Mouse (Mus musculus) heart, adult 2 months (tissue): ENCODE results near the gene Rasl12. TPM values are rescaled to one million over a fixed set of nuclear protein-coding genes. Genes with fewer than 3 reads are reported as not detected.

Experiments
- DNase-seq, 2 experiments: peaks; one replicate each; pipeline ENCODE4 v3.0.0; 2021
- H3K27ac ChIP-seq: fragments of 200-600 bp; 2 replicates; pipeline ENCODE4 v1.8.1; 2022
- H3K27me3 ChIP-seq: fragments of 200-500 bp; 2 replicates; pipeline ENCODE4 v1.6.1; 2012; ENCODE audit warnings: mild to moderate bottlenecking, low read length, inconsistent platforms, mixed read lengths; ENCODE audit not compliant: control insufficient read depth, insufficient read depth
- H3K36me3 ChIP-seq: fragments of 200-500 bp; 2 replicates; pipeline ENCODE4 v1.6.1; 2012; ENCODE audit warnings: low read length, inconsistent platforms; ENCODE audit not compliant: control insufficient read depth, insufficient read depth
- H3K4me1 ChIP-seq: fragments of 200-500 bp; 2 replicates; pipeline ENCODE4 v1.6.1; 2011; ENCODE audit warnings: low read length; ENCODE audit not compliant: control insufficient read depth, insufficient read depth
- H3K4me3 ChIP-seq: fragments of 200-600 bp; 2 replicates; pipeline ENCODE4 v1.8.1; 2022
- H3K79me2 ChIP-seq: fragments of 200-500 bp; replicated peaks from 2 replicates; pipeline ENCODE4 v1.6.1; 2012; ENCODE audit warnings: mild to moderate bottlenecking, inconsistent platforms, low read length, moderate library complexity, mixed read lengths; ENCODE audit not compliant: control insufficient read depth, insufficient read depth
- H3K9ac ChIP-seq: fragments of 200-500 bp; 2 replicates; pipeline ENCODE4 v1.6.1; 2012; ENCODE audit warnings: low read depth, mild to moderate bottlenecking, control low read depth, inconsistent platforms, low read length, mixed read lengths
- CTCF ChIP-seq: fragments of 200-600 bp; IDR thresholded peaks from 2 replicates; pipeline ENCODE4 v1.8.1; 2022; ENCODE audit warnings: antibody characterized with exemption, mild to moderate bottlenecking, moderate library complexity
- EP300 ChIP-seq: fragments of 200-500 bp; IDR thresholded peaks from 2 replicates; pipeline ENCODE4 v1.6.1; 2011; ENCODE audit warnings: low read depth, low read length, control low read depth; ENCODE audit not compliant: insufficient read depth
- POLR2A ChIP-seq: fragments of 200-500 bp; IDR thresholded peaks from 2 replicates; pipeline ENCODE4 v1.6.1; 2011; ENCODE audit warnings: mild to moderate bottlenecking, low read depth, low read length, control low read depth; ENCODE audit not compliant: insufficient read depth
- WGBS: fragments of 180-500 bp; shearing (Covaris S2); methylation state at CpG from one replicate; pipeline ENCODE4 v1.1.7; 2018; 5-methylcytosine and 5-hydroxymethylcytosine counted together
- intact Hi-C: fragments of 180-260 bp; cut with DNase I; formaldehyde crosslinking; loops from one replicate; pipeline ENCODE4 v1.15.1; 2025
- polyA plus RNA-seq: library from polyadenylated mRNA; depleted of rRNA; stranded (reverse); fragments of >200 nt; gene quantifications from 2 replicates; pipeline ENCODE4 v1.2.3, GENCODE M21; 2012
- total RNA-seq, 2 experiments: library from RNA; stranded (reverse); gene quantifications; 2 replicates each; pipeline ENCODE4 v1.2.3; 2021

The Rasl12 gene
- total and polyA plus RNA-seq, 3 experiments: 7.2 to 19.8 (median 8.3) TPM

GRCm38 (mm10) chr9:65381017-65381590 is 17.2 kb upstream of the Rasl12 start:
- intact Hi-C loops: no loop called here
- Histone ChIP-seq H3K4me3 (no peak overlapping the region), H3K27ac (no peak overlapping the region), H3K27me3 (no peaks in the 10 kb centered on the region), H3K4me1 (peaks cover 6% of the 10 kb centered on the region), H3K36me3 (no peaks in the 10 kb centered on the region), H3K9ac (no peak overlapping the region), H3K79me2 (no peaks in the 10 kb centered on the region)
- no peak for DNase-seq
- WGBS: 71% methylated on average over 4 of the region's 4 CpGs
- TF ChIP-seq POLR2A: no peak
- no peak for TF ChIP-seq CTCF
- no peak for TF ChIP-seq EP300

- Histone ChIP-seq H3K27me3 (no peaks in the 10 kb centered on the region), H3K9ac (no peak overlapping the region), H3K36me3 (no peaks in the 10 kb centered on the region), H3K79me2 (no peaks in the 10 kb centered on the region), H3K27ac (no peak overlapping the region; the same call in 1 of the 2 replicates), H3K4me3 (no peak overlapping the region), H3K4me1 (peaks cover 6% of the 10 kb centered on the region)
- intact Hi-C loops: no loop called here
- WGBS: 49% methylated on average over 6 of the region's 6 CpGs
- TF ChIP-seq POLR2A (no peak), CTCF (no peak), EP300 (no peak)
- no peak for DNase-seq
These were observed 16.1 kb upstream of the Rasl12 start for GRCm38 (mm10) chr9:65382031-65382750.

- TF ChIP-seq CTCF (no peak), POLR2A (no peak), EP300 (no peak)
- intact Hi-C loops: no loop called here
- DNase-seq: no peak
- H3K9ac ChIP-seq: no peak overlapping the region
- no peak overlapping the region for H3K4me3 ChIP-seq
- H3K27me3 ChIP-seq: no peaks in the 10 kb centered on the region
- peaks cover 6% of the 10 kb centered on the region for H3K4me1 ChIP-seq
- H3K27ac ChIP-seq: peak overlapping the region; percentile 41
- WGBS: 57% methylated on average over 3 of the region's 3 CpGs
- H3K79me2 ChIP-seq: no peaks in the 10 kb centered on the region
- no peaks in the 10 kb centered on the region for H3K36me3 ChIP-seq
These were observed 15.6 kb upstream of the Rasl12 start for GRCm38 (mm10) chr9:65382751-65383097.

- H3K9ac ChIP-seq: no peak overlapping the region
- TF ChIP-seq POLR2A (no peak), CTCF (no peak), EP300 (no peak)
- no peaks in the 10 kb centered on the region for H3K79me2 ChIP-seq
- peak in 1 of 2 experiments; percentile 56 for DNase-seq
- intact Hi-C loops: no loop called here
- H3K27ac ChIP-seq: peak overlapping the region; percentile 47; the same call in 1 of the 2 replicates
- no peaks in the 10 kb centered on the region for H3K36me3 ChIP-seq
- WGBS: 29% methylated on average over 3 of the region's 3 CpGs
- no peaks in the 10 kb centered on the region for H3K27me3 ChIP-seq
- no peak overlapping the region for H3K4me3 ChIP-seq
- H3K4me1 ChIP-seq: peaks cover 6% of the 10 kb centered on the region
These were observed 14.0 kb upstream of the Rasl12 start for GRCm38 (mm10) chr9:65384276-65384675.

- H3K4me3 ChIP-seq: no peak overlapping the region
- intact Hi-C loops: no loop called here
- H3K79me2 ChIP-seq: no peaks in the 10 kb centered on the region
- H3K9ac ChIP-seq: no peak overlapping the region
- peaks cover 3% of the 10 kb centered on the region; the same call in 1 of the 2 replicates for H3K27me3 ChIP-seq
- TF ChIP-seq CTCF (0 out of 2 replicates have a peak, but pooled peaks have one; percentile 16), EP300 (no peak), POLR2A (no peak)
- no peaks in the 10 kb centered on the region for H3K36me3 ChIP-seq
- DNase-seq: no peak
- no peak overlapping the region for H3K27ac ChIP-seq
- peaks cover 7% of the 10 kb centered on the region for H3K4me1 ChIP-seq
- WGBS: 58% methylated on average over 8 of the region's 8 CpGs
These were observed 11.7 kb upstream of the Rasl12 start for GRCm38 (mm10) chr9:65386373-65387140.
